Mouse (Mus musculus) adrenal gland, postnatal 36 days (tissue): ENCODE measurements around the gene Nup93. TPM values are rescaled to one million over a fixed set of nuclear protein-coding genes. Genes with fewer than 3 reads are reported as not detected.

Experiments
- DNase-seq, 2 experiments: peaks; one replicate each; pipeline ENCODE4 v3.0.0; 2021; ENCODE audit warnings: mixed read lengths in 1 of 2
- total RNA-seq, 2 experiments: library from RNA; stranded (reverse); gene quantifications; 2 replicates each; pipeline ENCODE4 v1.2.3; 2021

Gene Nup93
- total RNA-seq, 2 experiments from 2014 or later, result 15.7 to 16.1 TPM

DNA sequence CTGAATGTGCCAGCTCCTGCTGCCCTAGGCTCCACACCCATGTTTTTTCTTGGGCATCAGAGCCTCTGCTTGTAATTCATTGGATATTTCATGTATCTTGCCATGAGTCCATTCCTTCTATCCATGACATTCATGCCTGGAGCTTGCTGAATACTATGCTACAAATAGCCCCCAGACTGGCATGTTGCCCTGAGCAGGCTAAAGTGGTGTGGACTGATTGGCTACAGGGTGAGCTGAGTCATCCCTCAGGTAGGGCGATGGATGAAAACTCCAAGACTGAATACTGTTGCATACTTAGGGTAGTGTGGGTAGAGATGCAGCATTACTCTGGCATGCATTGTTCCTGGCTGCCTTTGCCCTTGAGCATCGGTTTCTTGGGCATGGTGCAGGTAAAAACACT, 102.9 kb downstream of the Nup93 start:
- DNase-seq, result no peak

DNA sequence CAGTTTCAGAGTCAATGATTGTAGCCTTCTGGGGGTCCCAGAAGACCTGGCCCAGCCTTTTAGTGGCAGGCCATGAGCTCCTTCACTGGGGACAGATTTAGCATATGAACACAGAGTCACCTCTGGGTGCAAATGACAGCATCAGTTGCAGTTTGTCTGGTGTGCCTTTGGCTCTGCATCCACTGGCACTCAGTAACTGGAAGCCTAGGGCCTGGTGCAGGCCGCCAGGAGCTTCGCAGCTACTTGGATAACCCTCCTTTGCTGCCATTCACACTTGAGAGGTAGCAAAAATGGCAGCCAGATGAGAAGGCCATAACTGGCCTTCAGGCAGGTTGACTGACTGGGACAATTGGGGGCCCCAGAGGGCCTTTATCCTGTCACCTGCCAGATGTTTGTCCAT, 103.3 kb downstream of the Nup93 start:
- no peak for DNase-seq

DNA sequence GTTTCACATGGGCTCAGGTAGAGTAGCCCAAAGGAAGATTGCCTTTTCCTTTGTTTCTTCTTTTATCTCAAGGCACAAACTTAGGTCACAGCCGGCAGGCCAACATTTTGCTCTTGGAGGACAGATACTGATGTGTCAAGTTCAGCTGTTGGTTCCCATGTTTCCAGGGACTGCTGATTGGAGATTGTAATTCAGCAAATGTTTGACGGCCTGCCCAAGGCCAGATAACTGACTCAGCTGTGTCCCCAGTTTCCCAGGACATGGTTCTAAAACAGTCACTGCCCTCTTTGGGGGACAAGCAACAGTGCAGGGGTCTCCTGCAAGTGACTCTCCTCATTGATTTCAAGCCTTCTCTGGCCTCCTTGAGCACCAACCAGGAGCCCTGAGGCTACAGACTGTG, 105.7 kb downstream of the Nup93 start:
- DNase-seq, result peak; percentile 36 to 50

DNA sequence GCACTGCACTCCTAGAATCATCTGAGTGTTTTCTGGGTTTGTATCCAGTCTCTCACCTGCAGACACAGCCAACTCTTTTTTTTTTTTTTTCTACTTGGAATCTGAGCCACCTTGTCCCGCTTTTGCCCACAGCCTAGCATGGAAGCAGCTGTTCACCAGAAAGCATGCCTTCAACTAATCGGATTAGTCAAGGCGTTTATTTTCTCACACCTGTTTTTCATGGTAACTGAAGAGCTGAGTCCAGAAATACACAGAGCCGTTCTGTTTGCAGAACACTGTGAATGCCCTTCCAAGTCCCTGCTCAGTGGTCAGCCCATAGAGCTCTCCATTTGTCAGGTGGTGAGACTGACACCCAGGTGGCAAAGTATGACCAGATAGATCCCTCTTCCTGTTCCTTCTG, 107.7 kb downstream of the Nup93 start:
- no peak for DNase-seq

DNA sequence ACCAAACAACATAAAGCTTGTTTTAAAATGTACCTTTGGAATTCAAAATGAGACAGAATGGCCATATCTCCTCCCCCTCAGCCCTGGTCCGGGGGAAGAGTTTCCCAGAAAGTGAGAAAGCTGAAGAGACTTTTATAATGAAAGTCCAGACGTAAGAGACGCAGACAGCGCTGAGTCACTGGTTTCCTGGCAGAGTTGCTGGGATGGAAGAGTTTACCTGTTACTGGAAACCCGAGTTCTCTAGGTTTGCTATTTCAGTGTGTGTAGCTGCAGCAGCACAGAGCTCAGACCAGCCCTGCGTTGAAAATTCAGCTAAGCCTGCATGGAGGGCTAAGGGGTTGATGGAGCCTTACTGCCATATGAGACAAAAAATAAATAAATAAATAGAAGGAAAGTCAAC, 108.7 kb downstream of the Nup93 start:
- no peak for DNase-seq

DNA sequence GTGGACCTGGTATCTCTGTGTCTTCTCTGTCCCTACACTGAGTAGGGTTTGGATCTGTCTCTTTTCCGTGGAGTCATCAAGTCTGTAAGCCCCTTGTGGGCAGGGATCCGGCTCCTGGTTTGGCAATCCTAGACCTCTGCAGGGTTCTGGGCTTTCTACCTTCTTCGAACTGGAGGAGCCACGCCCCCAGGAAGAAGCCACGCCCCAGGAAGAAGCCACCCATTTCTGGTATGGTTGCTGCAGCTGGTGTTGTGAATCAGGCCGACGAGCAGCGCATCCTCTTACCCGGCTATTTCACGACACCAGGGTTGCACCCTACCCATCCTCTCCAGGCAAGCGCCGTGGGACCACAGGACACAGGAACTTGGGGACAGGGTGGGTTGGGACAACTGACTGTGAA, 109.7 kb downstream of the Nup93 start:
- DNase-seq, result no peak

DNA sequence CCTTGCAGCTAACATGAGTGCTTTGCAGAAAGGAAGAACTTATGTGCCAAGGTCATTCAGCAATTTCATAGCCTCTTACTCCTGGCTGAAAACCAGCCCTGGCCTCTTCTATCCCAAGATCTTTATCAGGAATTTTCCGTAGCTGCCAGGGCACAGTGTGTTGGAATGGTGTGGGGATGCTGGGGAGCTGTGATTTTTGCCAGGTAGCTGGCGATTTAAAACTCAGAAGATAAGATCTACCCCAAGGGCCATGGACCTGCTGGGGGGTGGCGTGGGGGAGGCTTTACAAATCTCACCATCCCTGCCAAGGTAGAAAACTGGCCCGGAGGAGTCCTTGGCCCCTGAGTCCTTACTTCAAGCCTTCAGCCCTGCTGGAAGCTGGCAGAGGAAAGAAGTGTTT, 111.7 kb downstream of the Nup93 start:
- DNase-seq, result peak in 1 of 2 experiments; percentile 9

DNA sequence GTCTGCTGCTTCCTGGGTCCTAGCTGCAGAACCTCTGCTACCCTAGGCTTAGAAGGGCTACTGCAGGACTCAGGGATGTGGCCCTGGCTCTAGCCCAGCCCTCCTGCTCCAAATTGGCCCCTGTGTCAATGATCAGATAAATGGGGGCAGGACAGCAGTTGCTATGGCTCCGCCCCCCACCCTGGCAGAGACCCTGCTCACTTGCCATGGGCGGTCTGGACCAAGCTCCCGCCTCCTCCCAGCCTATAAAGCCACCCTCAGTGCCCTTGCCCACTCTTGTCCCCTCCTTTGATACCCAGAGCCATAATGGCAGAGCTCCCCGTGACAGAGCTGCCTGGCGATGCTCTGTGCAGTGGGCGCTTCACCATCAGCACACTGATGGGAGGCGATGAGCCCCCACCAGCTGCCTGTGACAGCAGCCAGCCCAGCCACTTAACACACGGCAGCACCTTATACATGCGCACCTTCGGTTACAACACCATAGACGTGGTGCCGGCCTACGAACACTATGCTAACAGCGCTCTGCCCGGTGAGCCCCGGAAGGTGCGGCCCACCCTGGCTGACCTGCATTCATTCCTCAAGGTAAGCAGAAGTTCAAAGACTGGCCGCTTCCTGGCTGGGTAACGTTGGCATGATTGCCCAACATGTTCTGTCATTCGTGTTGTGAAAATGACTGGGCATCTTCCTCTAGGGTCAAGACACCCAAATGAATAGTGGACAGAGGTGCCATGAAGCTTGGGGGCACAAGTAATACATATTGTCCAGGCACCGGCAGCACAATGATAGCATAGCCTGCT, 114.8 kb downstream of the Nup93 start, which contains the start of gene Slc12a3:
Gene Slc12a3 (plus strand): TSS at position 270 of the 797 bp plus-strand sequence.
- no peak for DNase-seq

DNA sequence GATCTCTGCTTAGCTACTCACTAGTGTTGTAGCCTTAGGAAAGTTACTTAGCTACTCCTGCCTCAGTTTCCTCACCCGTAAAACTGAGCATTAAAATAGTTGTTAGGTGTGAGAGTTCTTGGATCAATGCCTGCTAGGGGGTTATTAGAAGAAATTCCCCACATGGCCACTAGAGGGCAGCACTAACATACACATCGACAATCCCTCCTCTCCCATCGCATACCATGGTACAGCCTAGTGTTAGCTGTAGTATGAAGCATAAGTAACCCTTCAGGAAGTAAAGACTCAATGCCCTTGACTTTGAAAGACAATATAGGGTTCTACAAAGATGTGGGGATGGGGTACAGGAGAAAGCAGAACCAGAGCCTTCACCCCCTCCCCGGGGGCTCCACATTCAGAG, 116.4 kb downstream of the Nup93 start:
- peak; percentile 23 to 56 for DNase-seq

DNA sequence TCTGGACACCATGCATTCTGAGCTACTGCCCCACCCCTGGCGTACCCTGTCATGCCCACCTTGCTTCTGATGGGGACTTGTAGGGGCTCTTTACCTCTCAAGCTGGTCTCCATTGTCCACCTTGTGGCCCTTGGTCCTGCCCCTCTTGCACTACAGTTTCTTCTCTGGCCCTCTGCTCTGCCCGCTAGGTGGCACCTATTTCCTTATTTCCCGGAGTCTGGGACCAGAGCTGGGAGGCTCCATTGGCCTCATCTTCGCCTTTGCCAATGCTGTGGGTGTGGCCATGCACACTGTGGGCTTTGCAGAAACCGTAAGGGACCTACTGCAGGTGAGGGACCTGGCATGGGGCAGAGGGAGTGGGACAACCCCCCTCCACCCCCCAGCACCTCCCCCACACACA, 119.0 kb downstream of the Nup93 start:
- peak; percentile 13 to 26 for DNase-seq

DNA sequence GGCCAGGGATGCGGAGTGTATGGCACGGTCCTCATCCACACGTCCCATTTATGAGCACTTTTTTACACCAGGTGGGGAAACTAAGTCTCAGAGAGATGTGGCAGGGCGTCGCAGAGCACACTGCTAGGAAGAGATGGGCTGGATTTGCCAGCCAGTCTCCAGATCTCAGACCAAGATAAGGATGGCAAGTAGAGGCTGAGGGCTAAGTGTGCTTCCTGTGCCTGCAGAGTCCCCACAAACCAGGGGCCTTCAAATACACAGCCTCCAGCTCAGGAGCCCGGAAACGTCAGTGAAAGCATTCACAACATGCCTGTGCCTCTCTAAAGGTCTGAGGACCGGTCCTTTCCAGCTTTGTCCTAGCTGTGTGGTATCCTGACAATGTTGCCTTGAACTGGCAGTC, 123.2 kb downstream of the Nup93 start:
- no peak for DNase-seq

DNA sequence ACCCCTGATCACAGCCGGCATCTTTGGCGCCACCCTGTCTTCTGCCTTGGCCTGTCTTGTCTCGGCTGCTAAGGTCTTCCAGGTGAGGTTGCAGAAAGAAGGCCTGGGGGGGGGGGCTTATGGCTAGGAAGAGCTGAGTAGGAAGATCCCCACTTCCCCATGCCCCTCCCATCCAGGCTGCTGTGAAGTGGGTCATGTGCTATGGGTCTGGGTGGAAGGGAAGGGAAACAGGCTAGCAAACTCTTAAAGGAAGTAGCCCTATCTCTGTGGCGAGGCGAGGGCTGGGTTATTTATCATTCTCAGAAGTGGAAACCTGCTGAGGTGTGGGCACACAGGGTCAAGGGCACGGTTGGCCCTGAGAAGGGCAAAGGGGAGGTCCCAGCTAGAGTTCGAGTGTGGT, 126.4 kb downstream of the Nup93 start:
- DNase-seq, result no peak

DNA sequence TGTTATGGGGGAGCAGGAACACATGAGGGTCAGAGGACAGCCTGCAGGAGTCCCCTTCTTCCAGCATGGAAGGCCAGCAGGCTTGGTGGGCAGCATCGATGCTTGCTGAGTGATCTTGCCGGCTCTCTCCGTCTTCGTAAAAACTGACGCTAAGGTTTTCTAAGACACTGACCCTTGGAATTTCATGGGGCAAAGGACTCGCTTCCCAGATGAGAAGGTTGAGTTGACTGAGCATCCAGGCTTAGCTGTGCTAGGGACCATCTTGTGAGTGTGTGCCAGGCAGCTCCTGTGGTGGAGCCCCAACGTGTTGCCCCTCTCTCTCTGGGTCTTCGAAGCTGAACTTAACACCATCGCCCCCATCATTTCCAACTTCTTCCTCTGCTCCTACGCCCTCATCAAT, 128.3 kb downstream of the Nup93 start:
- DNase-seq, result no peak

DNA sequence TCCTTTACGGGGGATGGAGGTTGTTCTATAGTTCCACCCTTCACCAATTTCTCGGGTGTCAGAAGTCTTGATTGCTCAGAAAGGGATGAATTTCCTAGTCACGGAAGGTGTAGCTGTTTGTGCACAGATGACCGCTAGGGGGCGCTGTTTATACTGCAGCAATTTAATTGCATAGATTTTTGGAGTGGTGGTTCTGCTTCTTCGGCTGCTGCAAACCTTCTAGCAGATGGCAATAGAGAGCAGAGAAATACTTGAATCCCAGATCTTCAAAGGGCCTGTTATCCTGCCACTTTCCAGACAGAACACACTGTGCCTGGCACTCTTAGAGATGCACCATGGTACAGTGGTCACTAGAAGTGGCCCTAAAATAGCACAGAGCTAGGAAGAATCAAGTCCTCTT, 128.9 kb downstream of the Nup93 start:
- peak; percentile 81 to 86 for DNase-seq

DNA sequence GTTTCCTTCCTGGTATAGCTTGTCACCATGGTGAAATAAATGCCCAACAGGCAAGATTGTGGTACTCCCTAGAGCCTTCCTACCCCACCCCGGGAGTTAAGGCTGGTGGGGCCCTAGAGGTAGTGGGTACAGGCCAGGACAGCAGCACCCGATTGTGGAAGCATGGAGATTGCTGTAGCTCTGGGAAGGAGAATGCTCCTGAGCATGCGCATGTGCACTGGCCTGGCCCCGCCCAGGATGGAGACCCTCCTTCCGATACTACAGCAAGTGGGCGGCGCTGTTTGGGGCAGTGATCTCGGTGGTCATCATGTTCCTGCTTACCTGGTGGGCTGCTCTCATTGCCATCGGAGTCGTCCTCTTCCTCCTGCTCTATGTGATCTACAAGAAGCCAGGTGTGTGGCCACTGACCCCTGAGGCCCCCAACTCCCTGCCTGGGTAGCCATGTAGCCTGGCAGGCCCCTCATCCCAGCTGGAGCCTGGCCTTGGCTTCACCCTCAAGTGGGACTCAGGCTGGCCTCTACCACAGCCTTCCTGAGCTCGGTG, 129.5 kb downstream of the Nup93 start:
- DNase-seq, result no peak

DNA sequence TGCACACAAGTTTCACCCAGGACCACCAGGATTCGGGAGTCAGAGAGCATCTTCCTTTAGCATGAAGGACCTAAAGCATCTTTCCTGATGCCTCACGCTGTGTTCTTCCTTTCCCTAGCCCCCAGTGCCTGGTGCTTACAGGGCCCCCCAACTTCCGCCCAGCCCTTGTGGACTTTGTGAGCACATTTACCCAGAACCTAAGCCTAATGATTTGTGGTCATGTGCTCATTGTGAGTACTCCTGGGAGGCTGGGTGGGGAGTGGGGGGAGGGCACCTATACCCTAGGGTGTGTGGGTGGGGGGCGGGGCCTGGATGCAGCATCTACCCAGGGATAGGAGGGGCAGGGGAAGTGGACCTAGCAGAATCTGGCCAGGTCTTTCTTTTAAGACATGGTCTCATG, 131.3 kb downstream of the Nup93 start:
- DNase-seq, result no peak

DNA sequence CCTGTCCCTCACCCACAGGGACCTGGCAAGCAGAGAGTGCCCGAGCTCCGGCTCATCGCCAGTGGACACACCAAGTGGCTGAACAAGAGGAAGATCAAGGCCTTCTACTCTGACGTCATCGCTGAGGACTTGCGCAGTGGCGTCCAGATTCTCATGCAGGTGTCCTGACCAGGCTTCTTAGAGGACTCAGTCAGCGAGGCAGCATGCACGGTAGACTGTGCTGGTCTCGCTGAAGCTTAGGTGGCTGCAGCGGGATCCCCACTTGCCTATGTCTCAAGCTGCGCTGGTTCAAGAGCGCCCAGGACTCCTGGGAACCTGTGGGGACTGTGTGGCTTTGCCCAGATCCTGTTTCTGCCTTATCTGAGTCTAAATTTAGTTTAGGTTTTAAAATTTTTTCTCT, 131.9 kb downstream of the Nup93 start:
- DNase-seq, result no peak

DNA sequence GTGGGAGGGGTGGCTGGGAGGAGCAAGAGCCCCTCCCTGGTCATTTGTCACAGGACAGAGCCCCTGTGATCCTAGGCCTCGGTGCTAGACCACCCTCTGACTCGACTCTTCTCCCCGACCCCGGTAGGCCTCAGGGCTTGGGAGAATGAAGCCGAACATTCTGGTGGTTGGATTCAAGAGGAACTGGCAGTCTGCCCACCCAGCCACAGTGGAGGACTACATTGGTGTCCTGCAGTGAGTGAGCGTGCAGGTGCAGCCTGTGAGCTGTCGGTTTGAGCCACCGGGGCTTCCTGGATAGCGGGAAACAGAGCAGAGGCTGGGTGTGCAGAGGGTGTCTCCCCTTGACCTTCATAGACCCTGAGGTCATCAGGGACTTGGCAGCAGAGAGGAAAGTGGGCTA, 134.1 kb downstream of the Nup93 start:
- no peak for DNase-seq

DNA sequence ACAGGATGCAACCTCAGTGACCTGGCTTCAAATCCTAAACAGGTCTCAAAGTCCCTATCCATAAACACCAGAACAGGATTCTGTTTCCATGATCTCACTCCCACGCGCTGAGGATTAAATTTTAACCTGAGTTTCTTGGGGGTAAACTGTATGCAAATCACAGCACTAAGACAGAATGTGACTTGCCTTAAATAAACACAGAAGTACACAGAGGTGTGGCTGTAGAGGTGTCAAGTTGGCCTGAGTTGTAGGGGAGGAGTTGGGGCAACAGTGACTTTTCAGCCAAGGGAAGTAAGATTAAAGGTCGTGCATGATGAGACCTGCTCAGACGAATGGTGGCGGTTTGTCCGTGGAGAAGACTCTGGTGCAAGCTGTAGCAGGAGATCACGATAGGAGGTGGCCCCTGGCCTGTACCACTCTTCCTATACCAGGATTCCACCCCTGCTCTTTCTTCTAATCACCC, 139.7 kb downstream of the Nup93 start:
- DNase-seq, result no peak

DNA sequence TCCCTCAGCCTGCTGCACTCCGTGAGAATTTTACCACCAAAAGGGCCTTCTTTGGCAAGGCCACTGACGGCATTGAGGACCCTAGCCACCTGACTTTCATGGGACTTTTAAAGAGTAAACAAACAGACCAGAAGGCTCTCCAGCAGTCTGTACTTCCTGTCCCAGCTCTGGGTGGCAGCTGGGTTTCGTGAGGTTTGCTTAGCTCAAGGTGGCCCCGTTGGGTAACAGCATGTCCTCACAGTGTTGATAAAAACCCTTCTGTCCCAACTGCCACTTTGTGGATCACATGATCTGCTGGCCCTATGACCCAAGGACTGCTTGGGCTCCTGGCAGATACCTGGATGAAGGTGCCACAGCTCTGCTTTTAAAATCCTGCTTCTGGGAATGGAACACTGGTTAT, 140.2 kb downstream of the Nup93 start:
- no peak for DNase-seq

DNA sequence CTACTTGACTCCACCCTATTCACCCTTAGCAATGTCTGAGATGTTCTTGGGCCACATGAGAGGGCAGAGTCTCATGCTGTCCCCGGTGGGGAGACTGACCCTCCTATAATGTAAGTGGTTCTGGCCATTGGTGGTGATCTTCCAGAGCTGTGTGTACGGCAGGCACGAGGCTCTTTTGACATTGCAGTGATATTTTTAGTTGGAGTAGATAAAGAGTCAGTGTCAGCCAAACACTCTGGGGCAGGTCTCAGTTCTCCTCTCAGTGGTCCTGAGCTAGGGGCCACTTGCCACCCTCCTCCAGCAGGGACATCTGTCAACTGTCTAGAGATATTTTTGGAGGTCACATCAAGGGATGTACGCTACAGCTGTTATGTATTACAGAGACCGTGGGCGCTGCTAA, 142.9 kb downstream of the Nup93 start:
- no peak for DNase-seq

DNA sequence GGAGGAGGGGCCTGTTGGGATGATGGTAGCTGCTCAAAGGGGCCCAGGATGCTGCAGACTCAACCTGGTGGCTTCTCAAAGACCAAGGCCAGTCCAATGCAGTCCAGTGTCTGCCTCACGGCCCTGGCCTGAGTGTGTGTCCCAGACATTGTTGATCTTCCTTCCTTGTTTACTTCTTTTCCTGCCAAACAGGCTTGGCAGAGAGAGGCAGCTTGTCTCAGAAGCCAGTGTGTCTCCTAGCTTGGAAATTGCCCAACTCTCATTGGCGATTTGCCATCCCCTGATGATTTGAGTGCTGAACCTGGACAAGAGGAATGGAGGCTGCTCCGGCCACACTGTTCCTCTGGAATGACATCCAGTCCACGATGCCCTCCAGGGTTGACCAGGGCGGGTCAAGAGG, 144.2 kb downstream of the Nup93 start:
- peak; percentile 85 to 89 for DNase-seq

DNA sequence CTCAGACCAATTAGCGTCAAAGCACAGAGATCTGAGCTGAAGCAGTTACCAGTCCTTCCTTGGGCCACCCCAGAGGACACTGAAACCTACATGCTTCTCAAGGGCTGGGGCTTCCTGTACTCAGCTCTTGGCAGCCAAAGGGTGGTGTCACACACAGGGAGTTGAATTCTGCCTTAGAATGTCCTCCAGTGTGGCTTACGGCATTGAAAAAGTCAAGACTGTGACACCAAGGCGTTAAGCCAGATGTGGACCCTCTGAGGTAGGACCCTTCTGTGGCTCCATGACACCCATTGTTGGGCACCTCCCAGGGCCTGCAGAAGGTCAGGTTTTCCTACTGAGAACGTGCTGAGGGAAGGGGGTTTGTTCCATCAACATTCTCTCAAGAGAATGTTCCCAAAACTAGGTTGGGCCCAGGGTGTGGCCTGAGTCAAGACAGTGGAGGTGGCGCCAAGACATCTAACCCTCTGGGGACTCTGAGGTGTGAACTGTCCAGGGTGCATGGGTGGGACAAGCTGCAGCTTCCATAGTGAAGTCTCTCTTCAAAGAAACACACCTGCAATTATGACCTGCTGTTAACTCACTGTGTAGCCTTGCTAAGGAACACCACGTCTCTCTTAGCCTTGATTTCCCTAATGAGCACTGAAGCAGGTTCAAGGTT, 147.5 kb downstream of the Nup93 start:
- no peak for DNase-seq
